Mouse (Mus musculus) cerebral cortex, adult 2 months (tissue): Measurements from ENCODE around the gene Sap30l.

Source experiments
- WGBS: fragments of 180-500 bp; shearing (Covaris S2); methylation state at CpG from one replicate; pipeline ENCODE4 v1.1.7; 2018; 5-methylcytosine and 5-hydroxymethylcytosine counted together

Gene Sap30l

GRCm38 (mm10) chr11:57800266-57800951 is 1.0 kb upstream of the Sap30l start:
- 23% methylated on average over 22 of the region's 22 CpGs for WGBS

- WGBS, result 1% methylated on average over 77 of the region's 85 CpGs
These were observed 501 bp downstream of the Sap30l start for GRCm38 (mm10) chr11:57801766-57802510.

GRCm38 (mm10) chr11:57802511-57802870 is 1.1 kb downstream of the Sap30l start:
- 1% methylated on average over 18 of the region's 18 CpGs for WGBS

- 80% methylated on average over 3 of the region's 3 CpGs for WGBS
These were observed 3.6 kb downstream of the Sap30l start for GRCm38 (mm10) chr11:57805047-57805446.

- 92% methylated on average over 17 of the region's 17 CpGs for WGBS
These were observed 7.7 kb downstream of the Sap30l start for GRCm38 (mm10) chr11:57809017-57809731.

- WGBS, result 93% methylated on average over 8 of the region's 8 CpGs
These were observed 8.3 kb downstream of the Sap30l start for GRCm38 (mm10) chr11:57809732-57810098.

- 71% methylated on average over 7 of the region's 7 CpGs for WGBS
These were observed 9.6 kb downstream of the Sap30l start for GRCm38 (mm10) chr11:57811006-57811405.

- WGBS, result 97% methylated on average over 8 of the region's 8 CpGs
These were observed 10.8 kb downstream of the Sap30l start for GRCm38 (mm10) chr11:57812212-57812611.

GRCm38 (mm10) chr11:57813641-57814040 is 12.2 kb downstream of the Sap30l start:
- 98% methylated on average over 3 of the region's 3 CpGs for WGBS

- 87% methylated on average over 4 of the region's 4 CpGs for WGBS
These were observed 16.8 kb downstream of the Sap30l start for GRCm38 (mm10) chr11:57818189-57818588.

GRCm38 (mm10) chr11:57819999-57820581 is 18.7 kb downstream of the Sap30l start:
- WGBS, result 32% methylated on average over 9 of the region's 9 CpGs

GRCm38 (mm10) chr11:57823159-57823558 is 21.7 kb downstream of the Sap30l start:
- WGBS, result 97% methylated on average over 2 of the region's 2 CpGs

GRCm38 (mm10) chr11:57823714-57824113 is 22.3 kb downstream of the Sap30l start:
- 88% methylated on average over 7 of the region's 7 CpGs for WGBS

- WGBS, result 57% methylated on average over 11 of the region's 11 CpGs
These were observed 23.8 kb downstream of the Sap30l start for GRCm38 (mm10) chr11:57825234-57825633.

GRCm38 (mm10) chr11:57827048-57827914 is 25.8 kb downstream of the Sap30l start:
- WGBS, result 4% methylated on average over 41 of the region's 41 CpGs

GRCm38 (mm10) chr11:57827915-57828545 is 26.6 kb downstream of the Sap30l start:
- 2% methylated on average over 33 of the region's 33 CpGs for WGBS

- WGBS, result 11% methylated on average over 53 of the region's 53 CpGs
These were observed 27.8 kb downstream of the Sap30l start for GRCm38 (mm10) chr11:57828955-57829870.

- 72% methylated on average over 17 of the region's 17 CpGs for WGBS
These were observed 28.7 kb downstream of the Sap30l start for GRCm38 (mm10) chr11:57829871-57830775.
